In the genomic region with DNA sequence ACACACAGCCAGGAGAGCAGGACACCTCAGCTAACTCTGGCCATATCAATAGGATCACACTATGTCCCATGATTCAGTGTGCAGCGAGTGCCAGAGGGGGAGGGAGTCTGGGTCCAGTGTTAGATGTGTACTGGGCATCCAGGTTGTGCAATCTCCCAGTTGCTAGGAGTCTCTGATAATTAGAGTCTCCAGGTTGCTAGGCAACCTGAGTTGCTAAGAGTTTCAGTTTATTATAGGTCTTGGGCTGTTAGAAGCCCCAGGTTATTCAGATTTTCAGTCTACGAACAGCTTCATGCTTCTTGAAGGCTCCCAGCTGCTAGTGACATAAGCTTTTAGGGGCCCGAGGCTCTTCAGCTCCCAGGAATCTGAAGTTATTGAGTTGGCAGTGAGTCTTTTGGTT, we compare ENCODE assay signal across 16 mouse cellular contexts. TPM values are rescaled to one million over a fixed set of nuclear protein-coding genes. Genes with fewer than 3 reads are reported as not detected.
DNase-seq lines count a peak whose midpoint lies in the region; ATAC-seq and TF ChIP-seq lines count a peak whose summit lies in the region.
"Had no signal": no experiment of that assay in that cellular context is flagged by ENCODE, and none has a peak within 500 bp of the region (broad histone marks: within the 10 kb centered on the region; RNA-seq: fewer than 3 reads in every experiment).

No protein-coding gene starts in this region.

- H3K27me3 ChIP-seq in embryonic facial prominence, embryonic 11.5 days (ENCODE audit: control insufficient read depth, insufficient read depth, low read length): no peaks in the 10 kb centered on the region
- H3K27me3 ChIP-seq in embryonic facial prominence, embryonic 10.5 days (replicated peaks; ENCODE audit: low read depth, poor library complexity, severe bottlenecking): no peaks in the 10 kb centered on the region
- H3K27me3 ChIP-seq in liver, postnatal 0 days (ENCODE audit: insufficient read depth, low read length): no peaks in the 10 kb centered on the region
- H3K27me3 ChIP-seq in hindbrain, postnatal 0 days (ENCODE audit: insufficient read depth, low read length): no peaks in the 10 kb centered on the region
- H3K27me3 ChIP-seq: neural tube, embryonic 15.5 days; stomach, embryonic 15.5 days had no signal

- TF ChIP-seq EP300 in liver, postnatal 0 days (IDR thresholded peaks at IDR 0.05; ENCODE audit: low read depth): no peak

- no peak overlapping the region for H3K4me3 ChIP-seq in embryonic facial prominence, embryonic 11.5 days (ENCODE audit: low read depth, low read length)
- no peak overlapping the region for H3K4me3 ChIP-seq in embryonic facial prominence, embryonic 10.5 days
- no peak overlapping the region for H3K4me3 ChIP-seq in liver, postnatal 0 days (ENCODE audit: low read depth, low read length)
- no peak overlapping the region for H3K4me3 ChIP-seq in hindbrain, postnatal 0 days (ENCODE audit: low read length)
- H3K4me3 ChIP-seq: neural tube, embryonic 15.5 days; stomach, embryonic 15.5 days had no signal

- ATAC-seq in embryonic facial prominence, embryonic 11.5 days (replicated peaks; ENCODE audit: insufficient number of reproducible peaks, low FRiP score, low TSS enrichment, low read depth): no peak
- peak; percentile 62; the same call in 1 of the 2 replicates for ATAC-seq in liver, postnatal 0 days
- ATAC-seq in hindbrain, postnatal 0 days: 0 out of 2 replicates have a peak, but pooled peaks have one; percentile 10

- TF ChIP-seq CTCF in liver, postnatal 0 days (IDR thresholded peaks at IDR 0.05; ENCODE audit: low read depth): no peak
- no peak for TF ChIP-seq CTCF in hindbrain, postnatal 0 days (IDR thresholded peaks at IDR 0.05; ENCODE audit: low read depth)

- no peaks in the 10 kb centered on the region for H3K36me3 ChIP-seq in embryonic facial prominence, embryonic 11.5 days (replicated peaks; ENCODE audit: control insufficient read depth, insufficient read depth, low read depth, low read length)
- H3K36me3 ChIP-seq in embryonic facial prominence, embryonic 10.5 days (replicated peaks): no peaks in the 10 kb centered on the region
- H3K36me3 ChIP-seq in liver, postnatal 0 days (replicated peaks; ENCODE audit: insufficient read depth, low read length): no peaks in the 10 kb centered on the region
- no peaks in the 10 kb centered on the region for H3K36me3 ChIP-seq in hindbrain, postnatal 0 days (ENCODE audit: insufficient read depth, low read length)
- H3K36me3 ChIP-seq: G1E; neural tube, embryonic 15.5 days; stomach, embryonic 15.5 days had no signal

- H3K4me1 ChIP-seq in embryonic facial prominence, embryonic 11.5 days (ENCODE audit: control insufficient read depth, insufficient read depth, low read length): no peaks in the 10 kb centered on the region
- peaks cover 2% of the 10 kb centered on the region for H3K4me1 ChIP-seq in embryonic facial prominence, embryonic 10.5 days
- H3K4me1 ChIP-seq in liver, postnatal 0 days (ENCODE audit: insufficient read depth): peaks cover 14% of the 10 kb centered on the region
- H3K4me1 ChIP-seq in hindbrain, postnatal 0 days (ENCODE audit: insufficient read depth, low read length): no peaks in the 10 kb centered on the region

- no peak overlapping the region for H3K4me2 ChIP-seq in embryonic facial prominence, embryonic 11.5 days (ENCODE audit: low read depth, low read length)
- H3K4me2 ChIP-seq in liver, postnatal 0 days (ENCODE audit: low read depth, low read length): no peak overlapping the region
- H3K4me2 ChIP-seq in hindbrain, postnatal 0 days (ENCODE audit: low read depth, low read length): no peak overlapping the region
- H3K4me2 ChIP-seq: neural tube, embryonic 15.5 days; stomach, embryonic 15.5 days had no signal

- H3K9me3 ChIP-seq in embryonic facial prominence, embryonic 11.5 days (replicated peaks; ENCODE audit: control insufficient read depth, low read length): no peaks in the 10 kb centered on the region
- no peaks in the 10 kb centered on the region for H3K9me3 ChIP-seq in embryonic facial prominence, embryonic 10.5 days
- no peaks in the 10 kb centered on the region for H3K9me3 ChIP-seq in liver, postnatal 0 days (ENCODE audit: low read length)
- no peaks in the 10 kb centered on the region for H3K9me3 ChIP-seq in hindbrain, postnatal 0 days (ENCODE audit: low read length)
- H3K9me3 ChIP-seq: neural tube, embryonic 15.5 days; stomach, embryonic 15.5 days had no signal

- no peak overlapping the region for H3K9ac ChIP-seq in embryonic facial prominence, embryonic 11.5 days (replicated peaks; ENCODE audit: low read length)
- H3K9ac ChIP-seq in liver, postnatal 0 days (replicated peaks): no peak overlapping the region
- H3K9ac ChIP-seq in hindbrain, postnatal 0 days (replicated peaks; ENCODE audit: low read length): no peak overlapping the region
- H3K9ac ChIP-seq: neural tube, embryonic 15.5 days; stomach, embryonic 15.5 days had no signal

- peak; percentile 20 for DNase-seq in embryonic facial prominence, embryonic 11.5 days (ENCODE audit: low spot score)
- no peak for DNase-seq in embryonic facial prominence, embryonic 10.5 days (ENCODE audit: low spot score)
- peak; percentile 27 for DNase-seq in liver, postnatal 0 days
- DNase-seq in liver (no peak), MN1 (ENCODE audit: low spot score) (no peak)
- peak; percentile 68 for DNase-seq in hindbrain, postnatal 0 days (ENCODE audit: low spot score)
- DNase-seq in lung, postnatal 36 days: peak; percentile 77
- no peak for DNase-seq in urinary bladder, postnatal 10 days (ENCODE audit: low spot score)
- DNase-seq: heart, postnatal 4 days; right cerebral cortex, postnatal 4 days had no signal

- WGBS in embryonic facial prominence, embryonic 11.5 days: 75% methylated on average over 3 of the region's 3 CpGs
- WGBS in embryonic facial prominence, embryonic 10.5 days: 74% methylated on average over 3 of the region's 3 CpGs
- WGBS in liver, postnatal 0 days (ENCODE audit: insufficient replicate concordance): 57% methylated on average over 3 of the region's 3 CpGs
- 34% methylated on average over 3 of the region's 3 CpGs for WGBS in hindbrain, postnatal 0 days

- no peak overlapping the region for H3K27ac ChIP-seq in embryonic facial prominence, embryonic 11.5 days (replicated peaks; ENCODE audit: low read depth, low read length)
- no peak overlapping the region for H3K27ac ChIP-seq in embryonic facial prominence, embryonic 10.5 days (replicated peaks)
- H3K27ac ChIP-seq in liver, postnatal 0 days (ENCODE audit: low read depth): no peak overlapping the region
- H3K27ac ChIP-seq in hindbrain, postnatal 0 days: no peak overlapping the region
- H3K27ac ChIP-seq: kidney, postnatal 0 days; neural tube, embryonic 15.5 days; stomach, embryonic 15.5 days had no signal

RNA-seq across cellular contexts. Expression of gene Spaca3, which starts 5.2 kb away (rescaled TPM):
- polyA plus RNA-seq in embryonic facial prominence, embryonic 11.5 days (2014; fragmentation: Nextera tagmentation; extraction: Ambion mirVana): not detected in 2 replicates
- not detected in 2 replicates for polyA plus RNA-seq in embryonic facial prominence, embryonic 10.5 days (2016; fragmentation: Nextera tagmentation; extraction: Ambion mirVana)
- not detected in 2 replicates for polyA plus RNA-seq in liver, postnatal 0 days (2015; fragmentation: Nextera tagmentation; extraction: Ambion mirVana)
- not detected in 2 replicates for total RNA-seq in hindbrain, postnatal 0 days (2014; rRNA removed)
- polyA plus RNA-seq in hindbrain, postnatal 0 days (2015; fragmentation: Nextera tagmentation; extraction: Ambion mirVana): not detected in 2 replicates
- total RNA-seq: G1E; heart, adult 18-20 months; heart, postnatal 4 days had no signal
- polyA plus RNA-seq: G1E; kidney, postnatal 0 days; limb, embryonic 14.5 days; neural tube, embryonic 15.5 days; stomach, embryonic 15.5 days had no signal

RNA-seq across cellular contexts. Expression of gene Tmem98, which starts 43.0 kb away (rescaled TPM):
- polyA plus RNA-seq in embryonic facial prominence, embryonic 11.5 days (2014; fragmentation: Nextera tagmentation; extraction: Ambion mirVana): 129 and 146 TPM in 2 replicates
- polyA plus RNA-seq in embryonic facial prominence, embryonic 10.5 days (2016; fragmentation: Nextera tagmentation; extraction: Ambion mirVana): 120 and 125 TPM in 2 replicates
- polyA plus RNA-seq in liver, postnatal 0 days (2015; fragmentation: Nextera tagmentation; extraction: Ambion mirVana): 19.7 and 21.5 TPM in 2 replicates
- total RNA-seq in hindbrain, postnatal 0 days (2014; rRNA removed): 19.8 and 23.0 TPM in 2 replicates
- polyA plus RNA-seq in hindbrain, postnatal 0 days (2015; fragmentation: Nextera tagmentation; extraction: Ambion mirVana): 20.0 and 20.6 TPM in 2 replicates
- total RNA-seq: G1E had no signal
- polyA plus RNA-seq: G1E had no signal

Comparison
In these comparisons a context has a peak if more than half of its experiments do, and no peak if none do; other contexts are left out.
1. DNase-seq: peak in embryonic facial prominence, embryonic 11.5 days (single experiment), liver, postnatal 0 days (single experiment), hindbrain, postnatal 0 days (single experiment) and lung, postnatal 36 days (single experiment); none in embryonic facial prominence, embryonic 10.5 days (single experiment), liver (single experiment), MN1 (single experiment) and urinary bladder, postnatal 10 days (single experiment).